Mouse (Mus musculus) hindbrain, postnatal 0 days (tissue): Measurements from ENCODE around the gene Lrch1. TPM values are rescaled to one million over a fixed set of nuclear protein-coding genes. Genes with fewer than 3 reads are reported as not detected.
A peak's percentile ranks its signal among the peaks of the same experiment; 100 is the strongest.

ENCODE experiments used
- ATAC-seq: fragments of 200-750 bp; cut with Nextera tagmentation; 2 replicates; pipeline ENCODE4 v1.8.0; 2017; ENCODE audit warnings: mild to moderate bottlenecking, moderate TSS enrichment, moderate library complexity
- DNase-seq: peaks from one replicate; pipeline ENCODE4 v3.0.0-alpha.2; 2015; ENCODE audit warnings: low spot score
- H3K27ac ChIP-seq: fragments of 300-500 bp; sonication (generic); 2 replicates; pipeline ENCODE4 v1.5.1; 2014; ENCODE audit warnings: mild to moderate bottlenecking
- H3K27me3 ChIP-seq: fragments of 300-500 bp; sonication (generic); 2 replicates; pipeline ENCODE4 v1.6.1; 2014; ENCODE audit warnings: low read length, mixed read lengths; ENCODE audit not compliant: insufficient read depth
- H3K36me3 ChIP-seq: fragments of 300-500 bp; sonication (generic); 2 replicates; pipeline ENCODE4 v1.6.1; 2014; ENCODE audit warnings: low read length, mixed read lengths; ENCODE audit not compliant: insufficient read depth
- H3K4me1 ChIP-seq: fragments of 300-500 bp; sonication (generic); 2 replicates; pipeline ENCODE4 v1.6.1; 2014; ENCODE audit warnings: antibody characterized with exemption, low read length, mixed read lengths; ENCODE audit not compliant: insufficient read depth
- H3K4me2 ChIP-seq: fragments of 300-500 bp; sonication (generic); 2 replicates; pipeline ENCODE4 v1.6.1; 2014; ENCODE audit warnings: low read depth, mild to moderate bottlenecking, low read length, moderate library complexity, mixed read lengths
- H3K4me3 ChIP-seq: fragments of 300-500 bp; sonication (generic); 2 replicates; pipeline ENCODE4 v1.5.1; 2014; ENCODE audit warnings: low read length
- H3K9ac ChIP-seq: fragments of 300-500 bp; sonication (generic); replicated peaks from 2 replicates; pipeline ENCODE4 v1.6.1; 2014; ENCODE audit warnings: mild to moderate bottlenecking, low read length, moderate library complexity, mixed read lengths
- H3K9me3 ChIP-seq: fragments of 300-500 bp; sonication (generic); 2 replicates; pipeline ENCODE4 v1.6.1; 2016; ENCODE audit warnings: low read length, mixed read lengths
- CTCF ChIP-seq: IDR thresholded peaks from 2 replicates; pipeline ENCODE4 v1.5.1; 2016; ENCODE audit warnings: antibody characterized with exemption, control low read depth, low read depth
- WGBS: fragments of 180-500 bp; shearing (Covaris S2); extraction: QIAGEN DNeasy Blood & Tissue Kit; methylation state at CpG from one replicate; pipeline ENCODE4 v1.1.7; 2014; 5-methylcytosine and 5-hydroxymethylcytosine counted together
- polyA plus RNA-seq: library from polyadenylated mRNA; unstranded; fragments of >200 nt; fragmentation: Nextera tagmentation; extraction: Ambion mirVana; gene quantifications from 2 replicates; pipeline ENCODE4 v1.2.1, GENCODE M21; 2015
- total RNA-seq: library from RNA; depleted of rRNA; stranded (reverse); fragments of >200 nt; gene quantifications from 2 replicates; pipeline ENCODE4 v1.2.3, GENCODE M21; 2014

Gene Lrch1
- total and polyA plus RNA-seq, 2 experiments from 2014 or later = 17.3 to 22.3 TPM

DNA sequence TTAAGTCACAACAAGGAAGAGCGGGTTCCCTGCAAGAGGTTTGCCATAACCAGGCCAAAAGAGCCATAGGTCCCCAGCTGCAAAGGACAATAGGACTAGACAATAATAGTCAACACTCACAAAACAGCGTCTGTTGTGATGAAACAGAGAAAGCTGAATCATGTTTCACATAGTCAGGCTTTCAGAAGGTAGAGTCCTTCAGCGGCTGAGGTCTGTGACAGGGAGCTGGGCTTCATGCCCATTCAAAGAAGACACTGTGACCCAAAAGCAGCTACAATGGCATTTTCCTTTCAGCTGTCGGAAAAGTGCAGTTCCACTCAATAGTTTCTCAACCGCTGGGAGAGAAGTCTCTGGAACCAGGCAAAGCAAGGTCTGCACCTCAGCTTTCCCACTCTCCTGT, 48.7 kb downstream of the Lrch1 start:
- WGBS = 65% methylated on average over 5 of the region's 5 CpGs
- ATAC-seq (no peak), DNase-seq (no peak)
- Histone ChIP-seq H3K4me3 (no peak overlapping the region), H3K9ac (no peak overlapping the region), H3K4me2 (no peak overlapping the region), H3K9me3 (no peaks in the 10 kb centered on the region), H3K36me3 (no peaks in the 10 kb centered on the region), H3K27ac (no peak overlapping the region), H3K4me1 (peaks cover 9% of the 10 kb centered on the region; the same call in 1 of the 2 replicates), H3K27me3 (no peaks in the 10 kb centered on the region)
- no peak for TF ChIP-seq CTCF

DNA sequence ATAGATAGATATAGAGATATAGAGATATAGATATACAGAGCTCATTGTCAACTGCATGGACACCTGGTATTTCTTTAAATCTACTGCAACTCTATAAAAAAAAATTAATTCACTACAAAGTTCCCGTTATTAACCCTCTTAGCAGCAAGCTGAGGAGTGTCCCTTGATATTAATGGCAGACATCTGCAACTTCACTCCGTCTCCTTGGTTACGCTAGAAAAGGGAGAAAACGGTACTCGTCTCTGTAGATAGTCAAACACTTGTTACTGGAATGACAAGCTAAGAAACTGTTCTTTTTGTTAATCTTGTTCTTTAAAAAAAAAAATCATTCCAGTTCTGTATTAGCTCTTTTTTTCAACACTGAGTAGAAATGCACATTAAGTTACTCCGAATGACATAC, 54.0 kb downstream of the Lrch1 start:
- H3K4me1 ChIP-seq = no peaks in the 10 kb centered on the region
- no peak overlapping the region for H3K27ac ChIP-seq
- H3K4me3 ChIP-seq = no peak overlapping the region
- no peaks in the 10 kb centered on the region for H3K9me3 ChIP-seq
- no peak overlapping the region for H3K4me2 ChIP-seq
- 49% methylated on average over 6 of the region's 6 CpGs for WGBS
- no peak for DNase-seq
- no peak overlapping the region for H3K9ac ChIP-seq
- no peaks in the 10 kb centered on the region for H3K27me3 ChIP-seq
- ATAC-seq = no peak
- TF ChIP-seq CTCF = no peak
- H3K36me3 ChIP-seq = no peaks in the 10 kb centered on the region

DNA sequence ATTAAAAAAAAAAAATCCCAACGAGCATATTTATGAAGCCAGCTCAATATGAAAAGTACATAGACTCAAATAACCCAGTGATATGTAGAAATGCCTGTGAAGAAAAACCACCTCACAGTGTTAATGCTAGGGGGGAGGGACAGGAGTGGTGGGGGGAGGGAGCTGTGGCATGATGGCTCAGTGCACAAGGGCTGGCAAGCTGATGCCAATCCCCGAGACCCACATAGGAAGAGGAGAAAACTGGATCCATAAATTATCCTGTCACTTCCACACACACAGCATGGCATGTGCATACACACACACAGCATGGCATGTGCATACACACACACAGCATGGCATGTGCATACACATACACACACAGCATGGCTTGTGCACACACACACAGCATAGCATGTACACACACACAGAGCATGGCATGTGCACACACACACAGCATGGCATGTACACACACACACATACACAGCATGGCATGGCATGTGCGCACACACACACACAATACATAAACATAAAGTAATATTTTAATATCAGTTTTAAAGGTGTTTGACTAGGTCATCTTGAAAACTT, 54.5 kb downstream of the Lrch1 start:
- DNase-seq (no peak), ATAC-seq (no peak)
- no peak for TF ChIP-seq CTCF
- H3K9me3 ChIP-seq = no peaks in the 10 kb centered on the region
- H3K27ac ChIP-seq = no peak overlapping the region
- no peaks in the 10 kb centered on the region for H3K27me3 ChIP-seq
- no peak overlapping the region for H3K4me2 ChIP-seq
- no peaks in the 10 kb centered on the region for H3K36me3 ChIP-seq
- no peaks in the 10 kb centered on the region for H3K4me1 ChIP-seq
- no peak overlapping the region for H3K4me3 ChIP-seq
- WGBS = 64% methylated on average over 3 of the region's 3 CpGs
- H3K9ac ChIP-seq = no peak overlapping the region

DNA sequence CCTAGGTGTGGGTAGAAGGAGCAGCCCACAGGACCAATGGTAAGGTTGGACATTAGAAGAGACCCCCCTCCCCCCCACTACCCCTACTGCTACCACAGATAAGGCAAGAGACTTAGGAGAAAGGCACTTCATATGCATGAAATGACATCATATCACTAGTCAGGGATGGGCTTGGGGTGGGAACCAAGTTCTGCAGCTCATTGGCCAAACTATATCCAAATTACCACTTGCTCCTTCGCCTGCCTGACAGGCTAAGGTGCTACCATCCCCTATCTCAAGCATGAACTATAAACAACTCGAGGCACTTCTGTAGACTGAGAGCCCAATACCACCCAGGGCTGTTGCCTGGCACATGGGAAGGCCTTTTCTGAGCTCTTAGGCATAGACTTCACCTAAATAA, 58.4 kb downstream of the Lrch1 start:
- H3K27me3 ChIP-seq = no peaks in the 10 kb centered on the region
- H3K27ac ChIP-seq = no peak overlapping the region
- 91% methylated on average over 2 of the region's 2 CpGs for WGBS
- DNase-seq (no peak), ATAC-seq (no peak)
- H3K4me3 ChIP-seq = no peak overlapping the region
- H3K9me3 ChIP-seq = no peaks in the 10 kb centered on the region
- H3K36me3 ChIP-seq = no peaks in the 10 kb centered on the region
- H3K4me1 ChIP-seq = peaks cover 7% of the 10 kb centered on the region; the same call in 1 of the 2 replicates
- no peak overlapping the region for H3K9ac ChIP-seq
- no peak for TF ChIP-seq CTCF
- no peak overlapping the region for H3K4me2 ChIP-seq

DNA sequence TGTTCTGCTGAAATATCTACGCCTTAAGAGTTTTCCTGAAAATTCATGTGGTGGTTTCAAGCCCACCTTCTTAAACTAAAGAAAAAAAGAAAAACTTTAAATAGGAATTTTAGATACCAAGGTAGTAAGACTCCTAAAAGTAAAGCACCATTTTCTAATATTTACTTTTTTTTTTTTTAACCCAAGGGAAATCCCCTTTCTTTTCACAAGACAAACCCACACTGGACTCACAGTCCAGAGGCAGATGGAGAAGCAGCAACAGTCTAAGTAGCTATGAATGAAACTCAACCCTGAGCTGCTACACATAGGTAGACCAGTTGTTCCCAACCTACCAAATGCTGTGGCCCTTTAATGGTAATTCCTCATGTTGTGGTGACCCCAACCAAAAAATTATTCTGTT, 59.6 kb downstream of the Lrch1 start:
- Histone ChIP-seq H3K36me3 (no peaks in the 10 kb centered on the region), H3K27me3 (no peaks in the 10 kb centered on the region), H3K4me3 (no peak overlapping the region), H3K9ac (no peak overlapping the region), H3K27ac (no peak overlapping the region), H3K4me2 (no peak overlapping the region), H3K4me1 (peaks cover 14% of the 10 kb centered on the region; the same call in 1 of the 2 replicates), H3K9me3 (no peaks in the 10 kb centered on the region)
- no peak for TF ChIP-seq CTCF
- ATAC-seq = no peak
- WGBS = 97% methylated on average over 1 of the region's 1 CpGs
- DNase-seq = no peak

DNA sequence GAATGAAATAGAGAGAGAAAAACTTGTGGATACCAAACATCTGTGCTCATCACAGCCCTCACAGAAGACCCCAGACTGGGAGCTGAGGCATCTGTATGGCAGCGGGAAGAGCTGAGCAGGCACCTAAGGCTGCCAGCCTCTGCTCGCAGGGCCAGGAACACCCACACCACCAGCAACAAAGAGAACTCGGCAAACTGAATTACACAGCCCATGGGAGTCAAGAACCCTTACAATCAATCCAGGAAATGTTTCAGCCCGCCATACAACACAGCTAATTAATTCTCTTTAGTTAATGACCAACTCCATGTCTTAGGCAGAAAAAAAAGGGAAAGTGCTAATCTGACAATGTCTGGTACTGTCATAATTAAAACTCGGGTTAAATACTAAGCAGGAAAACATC, 61.2 kb downstream of the Lrch1 start:
- Histone ChIP-seq H3K9ac (no peak overlapping the region), H3K27me3 (no peaks in the 10 kb centered on the region), H3K36me3 (no peaks in the 10 kb centered on the region), H3K4me3 (no peak overlapping the region), H3K4me1 (peaks cover 14% of the 10 kb centered on the region; the same call in 1 of the 2 replicates), H3K27ac (no peak overlapping the region), H3K9me3 (no peaks in the 10 kb centered on the region), H3K4me2 (no peak overlapping the region)
- no peak for DNase-seq
- no peak for TF ChIP-seq CTCF
- WGBS = 34% methylated on average over 5 of the region's 5 CpGs
- ATAC-seq = 0 out of 2 replicates have a peak, but pooled peaks have one; percentile 24

DNA sequence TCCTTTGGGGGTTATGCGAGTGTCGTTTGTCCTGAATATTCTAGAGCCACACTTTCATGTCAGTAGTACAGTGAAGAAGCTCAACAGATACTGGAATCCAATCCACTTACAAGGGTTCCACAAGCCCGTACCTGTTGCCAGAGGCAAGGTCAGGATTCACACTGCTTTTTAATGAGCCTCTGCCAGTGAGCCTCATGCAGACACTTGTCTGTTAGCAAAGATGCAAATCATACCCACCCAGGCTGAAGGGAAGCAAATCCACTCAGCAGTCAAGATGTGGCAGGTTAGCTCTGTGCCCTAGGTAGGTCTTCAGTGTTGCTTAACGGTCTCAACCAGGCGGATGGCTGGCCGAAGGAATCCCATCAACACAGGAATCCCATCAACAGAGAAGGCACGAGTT, 62.8 kb downstream of the Lrch1 start:
- Histone ChIP-seq H3K4me1 (peaks cover 18% of the 10 kb centered on the region; the same call in 1 of the 2 replicates), H3K27me3 (no peaks in the 10 kb centered on the region), H3K9ac (no peak overlapping the region), H3K9me3 (no peaks in the 10 kb centered on the region), H3K4me2 (no peak overlapping the region), H3K4me3 (no peak overlapping the region), H3K27ac (no peak overlapping the region), H3K36me3 (no peaks in the 10 kb centered on the region)
- TF ChIP-seq CTCF = no peak
- ATAC-seq (no peak), DNase-seq (no peak)
- 71% methylated on average over 7 of the region's 7 CpGs for WGBS
